Mouse (Mus musculus): ENCODE data around the gene Slc27a1. TPM values are rescaled to one million over a fixed set of nuclear protein-coding genes. Genes with fewer than 3 reads are reported as not detected.
A peak's percentile ranks its signal among the peaks of the same experiment; 100 is the strongest.

Gene Slc27a1
- polyA plus RNA-seq, 1 experiment from 2014 or later: 59.7 TPM

DNA sequence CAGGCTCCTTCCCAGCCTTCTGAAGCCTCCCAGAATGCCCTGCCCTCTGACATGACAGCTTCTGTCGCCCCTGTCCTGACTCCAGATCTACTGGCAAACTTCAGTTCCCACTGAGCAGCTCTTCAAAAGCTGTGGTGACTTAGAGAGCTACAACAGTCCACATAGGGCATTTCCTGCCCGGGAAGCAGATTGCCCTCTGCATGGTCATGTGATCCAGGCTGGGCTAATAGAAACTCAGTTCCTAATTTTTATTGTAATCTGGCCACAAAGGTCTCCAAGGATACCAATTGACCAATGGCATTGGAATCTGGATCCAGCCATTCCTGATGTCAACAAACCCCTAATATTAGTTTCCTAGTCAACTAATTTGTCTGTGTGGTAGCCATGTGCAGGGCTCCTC, 63.2 kb downstream of the Slc27a1 start:
- no peaks in the 10 kb centered on the region for H3K79me2 ChIP-seq (ENCODE audit: inconsistent target)
- no peak overlapping the region for H3K4me3 ChIP-seq (ENCODE audit: inconsistent target)
- peak overlapping the region; percentile 81 for H3K27ac ChIP-seq
- 5% methylated on average over 2 of the region's 2 CpGs for WGBS (ENCODE audit: missing documents)
- no peaks in the 10 kb centered on the region for H3K36me3 ChIP-seq (ENCODE audit: inconsistent target)

DNA sequence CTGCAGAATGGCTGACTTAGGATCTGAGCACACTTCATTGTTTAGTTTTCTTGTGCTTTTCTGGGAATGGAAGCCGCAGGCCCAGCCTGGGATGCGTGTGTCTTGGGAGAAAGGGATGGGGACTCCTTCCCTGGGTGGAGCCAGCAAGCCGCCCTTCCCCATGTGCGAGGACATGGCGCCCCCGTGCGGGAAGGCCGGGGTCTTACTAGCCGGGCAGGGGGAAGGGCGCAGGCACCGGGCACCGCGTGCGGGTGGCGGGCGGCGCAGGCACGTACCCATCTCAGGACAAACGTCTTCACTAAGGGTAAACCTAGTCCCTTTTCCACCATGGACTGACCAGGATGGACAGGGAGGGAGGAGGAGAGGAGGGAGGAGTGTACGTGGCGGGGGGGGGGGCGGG, 64.5 kb downstream of the Slc27a1 start:
- H3K27ac ChIP-seq: no peak overlapping the region
- H3K4me3 ChIP-seq (ENCODE audit: inconsistent target): no peak overlapping the region
- 2% methylated on average over 19 of the region's 22 CpGs for WGBS (ENCODE audit: missing documents)
- H3K79me2 ChIP-seq (ENCODE audit: inconsistent target): no peaks in the 10 kb centered on the region
- H3K36me3 ChIP-seq (ENCODE audit: inconsistent target): no peaks in the 10 kb centered on the region

DNA sequence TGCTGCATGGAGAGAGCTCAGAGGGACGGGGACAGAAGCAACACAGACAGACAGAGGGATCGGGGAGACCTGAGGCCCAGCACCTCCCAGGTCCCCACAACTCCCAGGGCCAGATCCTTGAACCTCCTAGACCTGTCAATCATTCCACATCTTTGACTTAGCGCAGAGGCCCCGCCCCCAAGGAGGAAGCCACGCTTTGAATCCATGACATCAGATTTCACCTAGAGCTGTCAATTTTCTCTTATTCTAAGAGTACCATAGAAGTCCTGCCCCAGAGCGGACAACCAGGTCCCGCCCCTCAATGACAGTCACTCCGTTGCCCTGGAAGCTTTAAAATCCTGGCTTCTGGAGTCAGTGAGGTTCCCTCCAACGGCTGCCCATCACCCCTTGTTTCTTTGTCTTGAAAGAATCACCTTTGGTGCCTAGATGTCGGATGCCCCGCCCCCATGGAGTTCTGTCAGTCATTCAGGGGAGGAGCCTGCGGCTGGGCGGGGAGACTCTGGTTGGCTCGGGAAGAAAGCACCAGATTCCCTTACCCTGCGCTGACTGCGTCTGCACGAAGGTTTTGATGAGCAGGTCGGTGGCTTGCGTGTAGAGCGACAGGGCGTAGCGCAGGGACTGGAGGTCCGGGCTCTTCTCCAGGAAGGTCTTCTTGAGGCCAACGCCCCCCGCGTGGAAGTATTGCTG, 65.4 kb downstream of the Slc27a1 start:
- no peak overlapping the region for H3K4me3 ChIP-seq (ENCODE audit: inconsistent target)
- 15% methylated on average over 26 of the region's 26 CpGs for whole genome bisulfite sequencing (ENCODE audit: missing documents)
- no peaks in the 10 kb centered on the region for H3K36me3 ChIP-seq (ENCODE audit: inconsistent target)
- no peaks in the 10 kb centered on the region for H3K79me2 ChIP-seq (ENCODE audit: inconsistent target)
- H3K27ac ChIP-seq: no peak overlapping the region

Other genes with a start within 250 kb of the Slc27a1 start
- gene Use1, start 202.0 kb upstream of the Slc27a1 start, polyA plus RNA-seq (2018): 88.4 to 157 TPM (median 128 TPM) in 3 replicates
- 10.2 to 15.8 TPM (median 13.3 TPM) in 3 replicates for gene Ocel1, start 197.6 kb upstream of the Slc27a1 start, polyA plus RNA-seq (2018)
- gene Nr2f6, start 186.9 kb upstream of the Slc27a1 start, polyA plus RNA-seq (2018): 3.7 to 12.5 TPM (median 11.6 TPM) in 3 replicates
- not detected in 3 replicates for gene Ushbp1, start 173.1 kb upstream of the Slc27a1 start, polyA plus RNA-seq (2018)
- gene Babam1, start 172.0 kb upstream of the Slc27a1 start, polyA plus RNA-seq (2018): 69.5 to 91.2 TPM (median 74.0 TPM) in 3 replicates
- gene Ankle1, start 162.9 kb upstream of the Slc27a1 start, polyA plus RNA-seq (2018): 0.33 to 1.1 TPM in 2 of 3 replicates, not detected in the other
- gene Abhd8, start 105.2 kb upstream of the Slc27a1 start, polyA plus RNA-seq (2018): 3.6 to 9.9 TPM (median 9.8 TPM) in 3 replicates
- 46.4 to 67.5 TPM (median 63.1 TPM) in 3 replicates for gene Mrpl34, start 103.9 kb upstream of the Slc27a1 start, polyA plus RNA-seq (2018)
- 36.3 to 50.7 TPM (median 38.5 TPM) in 3 replicates for gene Dda1, start 99.7 kb upstream of the Slc27a1 start, polyA plus RNA-seq (2018)
- gene Ano8, start 82.9 kb upstream of the Slc27a1 start, polyA plus RNA-seq (2018): 3.4 to 7.2 TPM (median 6.4 TPM) in 3 replicates
- 4.0 to 12.7 TPM (median 11.4 TPM) in 3 replicates for gene Gtpbp3, start 80.8 kb upstream of the Slc27a1 start, polyA plus RNA-seq (2018)
- 0.28 to 0.96 TPM in 2 of 3 replicates, not detected in the other for gene Plvap, start 57.1 kb upstream of the Slc27a1 start, polyA plus RNA-seq (2018)
- gene Ccdc194, start 43.2 kb upstream of the Slc27a1 start, polyA plus RNA-seq (2018): 0.12 to 0.17 TPM in 2 of 3 replicates, not detected in the other
- 155 to 1,074 TPM (median 938 TPM) in 3 replicates for gene Bst2, start 31.4 kb upstream of the Slc27a1 start, polyA plus RNA-seq (2018)
- 30.1 to 92.7 TPM (median 76.2 TPM) in 3 replicates for gene Mvb12a, start 26.0 kb upstream of the Slc27a1 start, polyA plus RNA-seq (2018)
- 3.2 to 9.9 TPM (median 8.7 TPM) in 3 replicates for gene Tmem221, start 10.0 kb upstream of the Slc27a1 start, polyA plus RNA-seq (2018)
- gene Nxnl1, start 2.3 kb upstream of the Slc27a1 start, polyA plus RNA-seq (2018): not detected in 3 replicates
- gene Pgls, start 23.3 kb downstream of the Slc27a1 start, polyA plus RNA-seq (2018): 36.7 to 133 TPM (median 114 TPM) in 3 replicates
- 0.53 to 1.2 TPM (median 0.94 TPM) in 3 replicates for gene Fam129c, start 28.8 kb downstream of the Slc27a1 start, polyA plus RNA-seq (2018)
- 108 to 170 TPM (median 143 TPM) in 3 replicates for gene Colgalt1, start 42.1 kb downstream of the Slc27a1 start, polyA plus RNA-seq (2018)
- 0.98 to 1.4 TPM (median 1.4 TPM) in 3 replicates for gene Unc13a, start 102.9 kb downstream of the Slc27a1 start, polyA plus RNA-seq (2018)
- 10.8 to 16.4 TPM (median 11.3 TPM) in 3 replicates for gene Jak3, start 107.4 kb downstream of the Slc27a1 start, polyA plus RNA-seq (2018)
- 0.64 to 0.95 TPM (median 0.93 TPM) in 3 replicates for gene Insl3, start 120.3 kb downstream of the Slc27a1 start, polyA plus RNA-seq (2018)
- gene B3gnt3, start 132.9 kb downstream of the Slc27a1 start, polyA plus RNA-seq (2018): 13.1 to 16.5 TPM (median 14.2 TPM) in 3 replicates
- gene Fcho1, start 156.8 kb downstream of the Slc27a1 start, polyA plus RNA-seq (2018): 5.0 to 6.2 TPM (median 5.8 TPM) in 3 replicates

All from macrophage (primary cell).